Mouse (Mus musculus) heart, embryonic 13.5 days (tissue): ENCODE results near the gene 9230112D13Rik. TPM values are rescaled to one million over a fixed set of nuclear protein-coding genes. Genes with fewer than 3 reads are reported as not detected.

Experiments used
- ATAC-seq: fragments of 200-750 bp; cut with Nextera tagmentation; 2 replicates; pipeline ENCODE4 v1.8.0; 2017; ENCODE audit warnings: moderate TSS enrichment; ENCODE audit not compliant: insufficient number of reproducible peaks, low FRiP score, low TSS enrichment; ENCODE audit errors: extremely low read depth
- H3K27ac ChIP-seq: fragments of 300-500 bp; sonication (generic); replicated peaks from 2 replicates; pipeline ENCODE4 v1.5.1; 2015; ENCODE audit warnings: moderate library complexity, mild to moderate bottlenecking, inconsistent platforms
- H3K27me3 ChIP-seq: fragments of 300-500 bp; sonication (generic); replicated peaks from 2 replicates; pipeline ENCODE4 v1.6.1; 2015; ENCODE audit warnings: mild to moderate bottlenecking, inconsistent platforms
- H3K36me3 ChIP-seq: fragments of 300-500 bp; sonication (generic); 2 replicates; pipeline ENCODE4 v1.6.1; 2015; ENCODE audit warnings: mild to moderate bottlenecking, inconsistent platforms
- H3K4me1 ChIP-seq: fragments of 300-500 bp; sonication (generic); 2 replicates; pipeline ENCODE4 v1.6.1; 2015; ENCODE audit warnings: inconsistent platforms
- H3K4me2 ChIP-seq: fragments of 300-500 bp; sonication (generic); 2 replicates; pipeline ENCODE4 v1.6.1; 2015; ENCODE audit warnings: inconsistent platforms, mild to moderate bottlenecking, moderate library complexity
- H3K4me3 ChIP-seq: fragments of 300-500 bp; sonication (generic); 2 replicates; pipeline ENCODE4 v1.5.1; 2015; ENCODE audit warnings: moderate library complexity, mild to moderate bottlenecking, inconsistent platforms
- H3K9ac ChIP-seq: fragments of 300-500 bp; sonication (generic); 2 replicates; pipeline ENCODE4 v1.6.1; 2015; ENCODE audit warnings: inconsistent platforms, mild to moderate bottlenecking, moderate library complexity
- H3K9me3 ChIP-seq: fragments of 300-500 bp; sonication (generic); 2 replicates; pipeline ENCODE4 v1.6.1; 2016; ENCODE audit warnings: inconsistent platforms
- WGBS: fragments of 180-500 bp; shearing (Covaris S2); methylation state at CpG from one replicate; pipeline ENCODE4 v1.1.7; 2015; ENCODE audit warnings: mixed read lengths; 5-methylcytosine and 5-hydroxymethylcytosine counted together
- polyA plus RNA-seq: library from polyadenylated mRNA; unstranded; fragments of >200 nt; fragmentation: Nextera tagmentation; extraction: Ambion mirVana; gene quantifications from 2 replicates; pipeline ENCODE4 v1.2.1, GENCODE M21; 2015

9230112D13Rik gene
- polyA plus RNA-seq, 1 experiment from 2014 or later = not detected

DNA sequence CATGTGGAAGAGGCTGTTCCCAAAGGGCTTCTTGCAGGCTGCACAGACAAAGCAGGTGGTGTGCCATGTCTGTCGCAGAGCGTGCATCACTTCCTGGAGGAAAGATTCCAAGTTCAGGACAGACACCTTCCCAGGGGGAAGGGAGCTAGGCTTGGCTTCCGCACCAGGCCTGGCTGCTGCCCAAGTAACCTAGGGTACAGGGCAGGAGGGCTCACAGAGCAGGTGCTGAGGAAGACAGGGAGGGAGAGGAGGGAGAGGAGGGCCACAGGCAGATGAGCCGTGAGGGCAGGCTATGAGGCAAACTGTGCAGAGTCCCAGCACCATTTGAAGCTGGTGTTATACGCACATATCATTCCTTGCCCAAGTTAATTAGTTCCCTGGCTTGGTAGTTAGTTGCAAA, 19.3 kb upstream of the 9230112D13Rik start:
- H3K27ac ChIP-seq = no peak overlapping the region; the same call in 1 of the 2 replicates
- WGBS = 74% methylated on average over 5 of the region's 5 CpGs
- no peak overlapping the region for H3K4me2 ChIP-seq
- ATAC-seq = no peak
- H3K4me1 ChIP-seq = peaks cover 58% of the 10 kb centered on the region
- peaks cover 4% of the 10 kb centered on the region; the same call in 1 of the 2 replicates for H3K27me3 ChIP-seq
- H3K9ac ChIP-seq = 0 out of 2 replicates have a peak overlapping the region, but pooled peaks have one; percentile 24
- peaks cover 85% of the 10 kb centered on the region for H3K36me3 ChIP-seq
- H3K4me3 ChIP-seq = no peak overlapping the region
- H3K9me3 ChIP-seq = no peaks in the 10 kb centered on the region

DNA sequence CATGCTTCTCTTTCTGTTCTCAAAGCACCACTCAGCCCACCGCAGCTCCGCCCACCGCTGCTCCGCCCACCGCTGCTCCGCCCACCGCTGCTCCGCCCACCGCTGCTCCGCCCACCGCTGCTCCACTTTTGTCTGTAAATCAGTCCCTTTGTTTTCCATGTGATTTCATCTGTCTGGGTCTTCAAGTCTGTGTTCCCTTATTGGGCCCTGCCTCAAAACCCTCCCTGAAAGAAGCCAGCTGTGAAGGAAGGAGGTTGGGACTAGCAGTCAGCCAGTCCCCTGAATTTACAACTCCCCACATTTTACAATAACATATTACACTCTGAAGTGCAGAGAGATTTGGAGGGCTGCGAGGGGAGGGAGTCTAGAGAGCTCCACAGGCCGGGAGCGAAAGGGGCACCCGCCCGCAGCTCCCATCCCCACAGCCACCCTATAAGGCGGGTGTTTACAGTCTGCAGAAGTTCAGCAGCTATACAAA, 18.1 kb upstream of the 9230112D13Rik start:
- Histone ChIP-seq H3K27me3 (peaks cover 4% of the 10 kb centered on the region; the same call in 1 of the 2 replicates), H3K4me3 (no peak overlapping the region), H3K4me2 (peak overlapping the region; percentile 30), H3K9me3 (no peaks in the 10 kb centered on the region), H3K9ac (no peak overlapping the region), H3K27ac (peak overlapping the region; percentile 75), H3K4me1 (peaks cover 54% of the 10 kb centered on the region), H3K36me3 (peaks cover 87% of the 10 kb centered on the region)
- ATAC-seq = no peak
- 37% methylated on average over 12 of the region's 17 CpGs for WGBS

GRCm38 (mm10) chr14:34535883-34536282, 13.3 kb upstream of the 9230112D13Rik start:
- Histone ChIP-seq H3K27me3 (no peaks in the 10 kb centered on the region), H3K4me2 (no peak overlapping the region), H3K27ac (peak overlapping the region; percentile 32; the same call in 1 of the 2 replicates), H3K4me3 (no peak overlapping the region), H3K36me3 (peaks cover 97% of the 10 kb centered on the region), H3K9ac (no peak overlapping the region), H3K4me1 (peaks cover 21% of the 10 kb centered on the region), H3K9me3 (no peaks in the 10 kb centered on the region)
- no peak for ATAC-seq
- 43% methylated on average over 4 of the region's 4 CpGs for WGBS

DNA sequence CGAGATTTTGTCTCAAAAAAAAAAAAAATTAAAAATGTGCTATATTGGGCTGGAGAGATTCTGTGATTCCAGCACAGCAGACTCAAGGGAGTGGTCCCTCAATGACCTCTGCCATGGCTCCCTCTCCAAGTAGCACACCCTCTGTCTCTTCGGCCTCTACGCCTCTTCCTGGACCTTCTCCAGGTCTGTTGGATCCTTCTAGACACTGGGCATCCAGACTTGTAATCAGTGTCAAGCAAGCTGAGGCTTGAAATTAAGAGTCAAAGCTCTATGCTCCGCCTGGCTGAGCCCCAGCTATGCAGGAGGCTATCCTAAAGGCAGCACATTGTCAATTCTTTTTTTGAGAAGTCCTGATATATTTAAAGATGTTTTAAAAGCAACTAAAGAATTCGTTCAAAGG, 10.9 kb upstream of the 9230112D13Rik start:
- Histone ChIP-seq H3K4me1 (peaks cover 33% of the 10 kb centered on the region), H3K36me3 (peaks cover 96% of the 10 kb centered on the region), H3K27me3 (peaks cover 5% of the 10 kb centered on the region; the same call in 1 of the 2 replicates), H3K9ac (no peak overlapping the region), H3K27ac (0 out of 2 replicates have a peak overlapping the region, but pooled peaks have one; percentile 21), H3K4me3 (no peak overlapping the region), H3K4me2 (no peak overlapping the region), H3K9me3 (peaks cover 4% of the 10 kb centered on the region; the same call in 1 of the 2 replicates)
- 71% methylated on average over 5 of the region's 5 CpGs for WGBS
- no peak for ATAC-seq

DNA sequence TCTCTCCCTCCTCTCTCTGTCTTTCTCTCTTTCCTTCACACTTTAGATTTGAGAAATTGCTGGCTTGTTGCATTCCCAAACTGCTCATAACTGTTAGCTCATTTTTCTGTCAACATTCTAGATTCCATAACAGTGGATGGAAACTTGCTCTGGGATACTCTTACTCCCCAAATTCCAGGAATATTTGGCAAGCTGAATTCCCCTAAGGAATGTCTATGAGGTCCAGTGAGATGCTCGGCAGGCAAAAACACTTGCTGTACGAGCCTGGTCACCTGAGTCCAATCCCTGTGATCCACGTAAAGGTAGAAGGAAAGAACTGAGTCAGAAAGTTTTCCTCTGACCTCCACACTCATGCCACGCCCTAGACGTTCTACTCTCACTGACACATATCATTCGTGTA, 9.9 kb upstream of the 9230112D13Rik start:
- peaks cover 39% of the 10 kb centered on the region for H3K4me1 ChIP-seq
- peaks cover 14% of the 10 kb centered on the region; the same call in 1 of the 2 replicates for H3K27me3 ChIP-seq
- H3K9me3 ChIP-seq = peaks cover 4% of the 10 kb centered on the region; the same call in 1 of the 2 replicates
- ATAC-seq = no peak
- peak overlapping the region; percentile 42; the same call in 1 of the 2 replicates for H3K27ac ChIP-seq
- H3K4me2 ChIP-seq = no peak overlapping the region
- 61% methylated on average over 6 of the region's 6 CpGs for WGBS
- no peak overlapping the region for H3K9ac ChIP-seq
- peaks cover 92% of the 10 kb centered on the region for H3K36me3 ChIP-seq
- H3K4me3 ChIP-seq = no peak overlapping the region

GRCm38 (mm10) chr14:34528804-34529203, 6.2 kb upstream of the 9230112D13Rik start:
- peaks cover 14% of the 10 kb centered on the region; the same call in 1 of the 2 replicates for H3K27me3 ChIP-seq
- WGBS = 45% methylated on average over 8 of the region's 8 CpGs
- peaks cover 4% of the 10 kb centered on the region; the same call in 1 of the 2 replicates for H3K9me3 ChIP-seq
- H3K4me3 ChIP-seq = no peak overlapping the region
- peaks cover 58% of the 10 kb centered on the region for H3K36me3 ChIP-seq
- ATAC-seq = no peak
- H3K4me1 ChIP-seq = peaks cover 32% of the 10 kb centered on the region
- peak overlapping the region; percentile 87 for H3K27ac ChIP-seq
- peak overlapping the region; percentile 44; the same call in 1 of the 2 replicates for H3K9ac ChIP-seq
- no peak overlapping the region for H3K4me2 ChIP-seq

GRCm38 (mm10) chr14:34517959-34518544, 4.5 kb downstream of the 9230112D13Rik start:
- Histone ChIP-seq H3K27me3 (peaks cover 25% of the 10 kb centered on the region), H3K36me3 (no peaks in the 10 kb centered on the region), H3K4me3 (no peak overlapping the region), H3K4me2 (no peak overlapping the region), H3K4me1 (peaks cover 11% of the 10 kb centered on the region), H3K27ac (no peak overlapping the region; the same call in 1 of the 2 replicates), H3K9me3 (peaks cover 6% of the 10 kb centered on the region; the same call in 1 of the 2 replicates), H3K9ac (no peak overlapping the region)
- no peak for ATAC-seq
- 67% methylated on average over 8 of the region's 8 CpGs for WGBS

GRCm38 (mm10) chr14:34516960-34517577, 5.5 kb downstream of the 9230112D13Rik start:
- Histone ChIP-seq H3K9me3 (peaks cover 5% of the 10 kb centered on the region; the same call in 1 of the 2 replicates), H3K27ac (no peak overlapping the region), H3K4me3 (no peak overlapping the region), H3K36me3 (no peaks in the 10 kb centered on the region), H3K4me1 (peaks cover 16% of the 10 kb centered on the region), H3K4me2 (no peak overlapping the region), H3K27me3 (peaks cover 27% of the 10 kb centered on the region), H3K9ac (no peak overlapping the region)
- ATAC-seq = no peak
- WGBS = 84% methylated on average over 10 of the region's 10 CpGs

DNA sequence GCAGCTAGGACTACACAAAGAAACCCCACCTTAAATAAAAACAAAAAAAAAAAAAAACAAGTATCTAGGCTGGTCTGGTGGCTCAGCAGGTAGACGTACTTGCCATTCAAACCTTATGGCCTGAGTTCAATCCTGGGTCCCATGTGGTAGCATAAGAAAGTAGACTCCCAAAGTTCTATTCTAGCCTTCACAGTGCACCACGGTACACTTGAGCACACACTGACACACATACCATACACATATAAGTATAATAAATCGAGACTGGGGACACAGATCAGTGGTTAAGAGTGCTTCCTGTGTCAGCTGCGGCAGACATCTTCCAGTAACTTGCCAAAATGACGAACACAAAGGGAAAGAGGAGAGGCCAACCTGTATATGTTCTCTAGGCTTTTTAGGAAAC, 6.7 kb downstream of the 9230112D13Rik start:
- no peak overlapping the region for H3K27ac ChIP-seq
- H3K4me2 ChIP-seq = no peak overlapping the region
- 82% methylated on average over 5 of the region's 5 CpGs for WGBS
- no peaks in the 10 kb centered on the region for H3K36me3 ChIP-seq
- H3K9ac ChIP-seq = no peak overlapping the region
- no peaks in the 10 kb centered on the region for H3K9me3 ChIP-seq
- no peak overlapping the region for H3K4me3 ChIP-seq
- ATAC-seq = no peak
- H3K27me3 ChIP-seq = peaks cover 21% of the 10 kb centered on the region
- peaks cover 19% of the 10 kb centered on the region for H3K4me1 ChIP-seq

GRCm38 (mm10) chr14:34514120-34514519, 8.5 kb downstream of the 9230112D13Rik start:
- WGBS = 30% methylated on average over 6 of the region's 6 CpGs
- Histone ChIP-seq H3K9ac (no peak overlapping the region), H3K4me1 (peaks cover 23% of the 10 kb centered on the region), H3K4me2 (no peak overlapping the region), H3K27ac (peak overlapping the region; percentile 34), H3K27me3 (peaks cover 14% of the 10 kb centered on the region), H3K9me3 (no peaks in the 10 kb centered on the region), H3K36me3 (no peaks in the 10 kb centered on the region), H3K4me3 (no peak overlapping the region)
- no peak for ATAC-seq

- no peak for ATAC-seq
- peaks cover 37% of the 10 kb centered on the region for H3K4me1 ChIP-seq
- H3K9ac ChIP-seq = no peak overlapping the region
- H3K27me3 ChIP-seq = peaks cover 6% of the 10 kb centered on the region
- H3K4me3 ChIP-seq = no peak overlapping the region
- no peaks in the 10 kb centered on the region for H3K9me3 ChIP-seq
- WGBS = 76% methylated on average over 4 of the region's 4 CpGs
- H3K27ac ChIP-seq = no peak overlapping the region
- H3K4me2 ChIP-seq = no peak overlapping the region
- H3K36me3 ChIP-seq = no peaks in the 10 kb centered on the region
Measured at GRCm38 (mm10) chr14:34512602-34513001, 10.0 kb downstream of the 9230112D13Rik start.
